Mouse (Mus musculus) T-cell, adult 2 months (primary cell): ENCODE measurements around the gene Loxl1.
A peak's percentile ranks its signal among the peaks of the same experiment; 100 is the strongest.

Source experiments
- DNase-seq: peaks from one replicate; pipeline ENCODE4 v3.0.0; 2022; ENCODE audit warnings: low spot score

The Loxl1 gene

GRCm38 (mm10) chr9:58248746-58249413 is 64.1 kb downstream of the Loxl1 start:
- DNase-seq: no peak

DNA sequence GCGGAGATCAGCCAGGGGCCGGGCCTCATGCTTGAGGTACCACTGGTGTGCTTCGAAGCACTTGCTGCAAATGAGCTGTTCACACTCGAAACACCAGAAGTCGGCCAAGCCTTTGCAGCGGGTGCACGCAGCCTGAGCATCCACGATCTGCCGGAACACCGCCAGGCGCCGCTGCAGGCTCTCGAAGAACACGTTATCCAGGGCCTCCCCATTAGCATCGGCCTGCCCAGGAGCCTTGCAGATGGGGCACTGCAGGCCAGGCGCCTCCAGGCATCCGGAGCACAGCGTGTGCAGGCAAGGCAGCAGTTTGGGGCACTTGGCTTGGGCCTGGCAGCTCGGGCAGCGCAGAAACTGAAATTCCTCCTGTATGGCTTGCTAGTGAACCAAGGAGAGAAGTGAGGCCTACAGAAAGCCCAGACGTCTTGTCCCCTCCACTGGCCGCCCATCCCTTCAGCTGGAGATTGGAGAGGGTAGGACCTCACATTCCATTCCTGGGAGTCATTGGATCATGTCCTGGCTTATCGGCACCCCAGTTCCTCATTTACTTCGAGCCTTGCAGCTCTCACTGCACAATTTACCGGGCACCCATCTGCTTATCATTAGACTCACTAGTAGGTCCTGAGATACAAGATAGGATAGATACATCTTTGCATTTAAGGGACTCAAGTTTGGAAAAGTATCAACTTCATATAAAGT is 65.8 kb downstream of the Loxl1 start:
- peak; percentile 81 for DNase-seq

GRCm38 (mm10) chr9:58246083-58246591 is 66.8 kb downstream of the Loxl1 start:
- no peak for DNase-seq

DNA sequence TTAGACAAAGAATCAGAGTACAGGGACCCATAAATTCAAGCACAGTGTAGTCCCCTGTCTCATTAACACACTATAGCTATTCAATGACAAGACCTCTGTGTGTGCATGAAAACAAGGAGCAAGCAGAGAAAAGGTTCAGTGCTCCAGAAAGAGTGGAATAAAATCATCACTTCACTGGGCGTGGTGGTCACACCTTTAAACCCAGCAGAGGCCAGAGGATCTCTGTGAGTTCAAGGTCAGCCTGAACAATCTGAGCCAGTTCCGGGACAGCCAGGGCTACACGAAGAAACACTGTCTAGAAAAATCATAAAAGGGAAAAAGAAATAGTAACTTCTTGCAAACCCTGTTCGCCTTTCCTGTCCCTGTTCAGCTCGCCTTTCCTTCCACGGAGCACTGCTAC is 69.3 kb downstream of the Loxl1 start:
- no peak for DNase-seq

DNA sequence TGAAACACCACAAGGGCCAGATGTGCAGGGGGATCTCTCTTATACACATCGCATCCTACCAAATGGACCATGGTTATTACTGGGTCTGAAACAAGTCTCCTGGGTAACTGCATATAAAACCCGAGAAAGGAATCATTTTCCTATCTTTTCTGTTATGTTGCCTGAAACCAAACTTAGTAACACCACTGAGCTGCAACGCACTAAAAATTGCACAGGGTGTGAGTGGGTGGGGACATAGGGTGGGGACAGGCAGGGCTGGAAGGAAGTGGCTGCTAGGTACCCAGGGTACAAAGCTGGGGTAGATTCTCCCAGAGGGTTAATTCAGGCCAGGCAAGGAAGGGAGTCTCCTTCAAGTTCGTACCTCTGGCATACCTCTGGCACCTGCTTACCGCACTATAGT is 70.3 kb downstream of the Loxl1 start:
- no peak for DNase-seq

GRCm38 (mm10) chr9:58241780-58242485 is 71.1 kb downstream of the Loxl1 start:
- DNase-seq: no peak
